Mouse (Mus musculus) cerebellum, postnatal 14 days (tissue): ENCODE measurements at regions not wholly inside any gene's neighbourhood (a gene's known extent, or its start where the extent isn't known, plus 50 kb on each side); places are given as distances from the start of the nearest gene placed in this dataset.
A peak's percentile ranks its signal among the peaks of the same experiment; 100 is the strongest.

Source experiments
- DNase-seq, 2 experiments: peaks; one replicate each; pipeline ENCODE4 v3.0.0; 2021; ENCODE audit warnings: mixed read lengths in 2 of 2

DNA sequence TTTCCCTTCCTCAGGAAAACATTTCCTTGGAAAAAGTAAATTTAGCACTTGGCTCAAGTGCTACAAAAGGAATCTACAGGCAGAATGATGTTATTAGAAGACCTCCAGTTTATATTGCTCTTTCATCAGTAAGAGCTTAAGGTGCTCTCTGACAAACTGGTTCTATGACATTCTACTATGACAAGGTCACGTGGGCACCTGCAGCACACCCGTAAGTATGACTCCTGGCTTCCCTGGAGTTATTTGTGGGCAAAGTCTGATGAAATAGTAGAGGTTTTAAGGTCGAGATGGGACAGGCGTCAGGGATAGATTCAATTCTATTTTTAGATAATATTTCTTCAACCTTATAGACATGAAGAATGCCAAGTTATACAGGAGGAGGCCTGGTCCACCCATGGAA is 84.9 kb upstream of the Ccn6 start:
- DNase-seq = no peak

DNA sequence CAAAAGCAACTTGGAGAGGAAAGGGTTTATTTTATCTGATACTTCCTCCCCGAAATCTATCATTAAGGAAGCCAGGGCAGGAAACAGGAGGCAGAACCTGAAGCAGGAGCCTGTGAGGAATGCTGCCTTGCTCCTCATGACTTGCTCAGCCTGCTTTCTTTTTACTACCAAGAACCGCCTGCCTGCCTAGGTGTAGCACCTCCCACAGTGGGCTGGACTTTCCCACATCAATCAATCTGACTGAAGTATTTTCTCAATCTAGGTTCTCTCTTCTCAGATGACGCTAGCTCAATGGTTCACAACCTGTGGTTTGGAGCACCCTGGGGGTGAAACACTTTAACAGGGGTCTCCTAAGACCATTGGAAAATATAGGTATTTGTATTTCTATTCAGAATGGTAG is 83.4 kb upstream of the Ccn6 start:
- no peak for DNase-seq

DNA sequence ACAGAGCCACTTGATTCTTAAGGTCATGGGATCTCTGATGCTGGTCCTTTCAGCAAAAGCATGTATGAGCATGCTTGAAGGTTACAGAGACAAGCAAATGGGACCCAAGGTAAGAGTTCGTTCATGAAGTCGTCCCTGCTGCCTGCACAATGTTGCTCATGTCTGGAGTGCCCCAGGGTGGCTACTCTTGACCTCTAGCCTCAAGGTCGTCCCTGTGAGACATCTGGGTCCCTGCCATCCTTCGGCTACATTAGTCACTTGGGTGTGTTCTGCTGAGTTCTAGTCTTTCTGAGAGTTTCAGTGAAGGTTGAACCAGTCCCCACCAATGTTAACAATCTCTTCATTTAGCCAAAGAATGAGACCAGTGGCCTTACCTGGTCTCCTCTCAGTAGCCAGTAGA is 81.5 kb upstream of the Ccn6 start:
- no peak for DNase-seq

DNA sequence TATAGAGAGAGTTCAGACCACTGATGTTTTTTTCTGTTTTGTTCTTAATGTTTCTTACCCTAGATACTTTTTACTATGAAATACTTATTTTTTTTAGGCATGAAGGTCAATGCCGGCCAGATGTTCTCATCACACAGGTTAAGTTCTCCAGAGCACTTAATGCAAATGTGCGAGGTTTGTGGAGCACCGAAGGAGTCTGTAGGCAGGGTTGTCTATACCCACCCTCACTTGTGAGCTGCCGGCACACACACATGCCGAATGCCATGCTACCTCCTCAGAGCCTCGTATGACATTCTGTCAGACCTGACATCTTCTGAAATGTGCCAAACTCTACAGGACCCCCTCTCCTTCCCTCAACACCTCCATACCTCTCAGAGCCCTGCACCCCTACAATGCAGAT is 80.5 kb upstream of the Ccn6 start:
- DNase-seq = no peak

DNA sequence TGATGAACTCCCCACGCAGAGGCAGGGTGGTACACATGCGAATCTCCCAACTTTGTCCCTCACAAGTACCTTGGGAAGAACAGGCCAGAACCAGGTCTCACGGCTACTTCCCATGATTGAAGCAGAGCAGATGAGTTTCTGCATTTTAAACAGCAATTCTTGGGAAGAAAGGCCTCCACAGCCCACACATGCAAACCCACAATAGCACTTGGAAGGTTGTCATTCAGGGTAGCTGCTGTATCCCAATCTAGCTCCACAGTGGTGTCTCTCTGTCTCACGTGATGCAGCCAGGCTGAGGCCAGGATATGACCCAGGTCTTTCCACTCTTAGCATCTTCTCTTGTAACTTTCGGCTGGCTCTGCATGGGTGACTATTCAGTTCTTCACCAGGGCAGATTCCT is 78.8 kb upstream of the Ccn6 start:
- DNase-seq = no peak

DNA sequence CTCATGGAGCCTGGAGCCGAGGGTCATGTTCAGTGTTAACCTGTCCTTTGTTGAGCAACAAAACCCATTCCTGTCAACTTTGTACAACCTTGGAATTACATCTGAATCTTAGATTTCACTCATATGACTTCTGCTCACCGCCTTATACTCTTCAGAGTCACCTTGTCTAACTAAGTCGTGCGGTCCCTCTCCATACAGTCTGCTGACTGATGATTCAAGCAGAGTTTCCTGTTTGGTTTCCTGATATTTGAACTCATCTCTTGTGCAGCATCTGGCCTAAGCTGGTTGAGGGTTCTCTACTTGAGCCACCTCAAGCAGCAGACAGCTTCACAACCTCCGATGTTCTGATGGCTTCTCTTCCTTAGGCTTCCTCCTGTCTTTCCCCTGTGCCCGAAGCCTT is 78.3 kb upstream of the Ccn6 start:
- DNase-seq = no peak

DNA sequence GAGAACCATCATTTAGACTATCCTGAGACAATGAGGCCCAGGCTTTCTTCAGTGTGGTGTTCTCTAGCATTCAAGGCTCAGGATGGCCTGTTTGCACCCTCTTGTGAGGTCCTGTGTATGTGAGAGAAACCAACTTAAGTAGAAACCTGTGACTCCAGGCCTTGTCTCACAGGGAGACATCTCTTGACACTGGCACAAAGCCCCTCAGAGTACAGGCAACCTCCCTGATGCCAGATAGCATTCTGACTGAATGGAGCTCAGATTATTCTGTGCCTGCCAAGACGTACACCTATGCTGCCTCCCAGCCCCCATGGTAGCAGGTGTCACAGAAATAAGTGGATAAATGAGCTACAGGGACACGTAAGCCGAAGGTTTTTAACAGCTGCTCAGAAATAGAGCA is 77.9 kb upstream of the Ccn6 start:
- peak in 1 of 2 experiments; percentile 12 for DNase-seq

DNA sequence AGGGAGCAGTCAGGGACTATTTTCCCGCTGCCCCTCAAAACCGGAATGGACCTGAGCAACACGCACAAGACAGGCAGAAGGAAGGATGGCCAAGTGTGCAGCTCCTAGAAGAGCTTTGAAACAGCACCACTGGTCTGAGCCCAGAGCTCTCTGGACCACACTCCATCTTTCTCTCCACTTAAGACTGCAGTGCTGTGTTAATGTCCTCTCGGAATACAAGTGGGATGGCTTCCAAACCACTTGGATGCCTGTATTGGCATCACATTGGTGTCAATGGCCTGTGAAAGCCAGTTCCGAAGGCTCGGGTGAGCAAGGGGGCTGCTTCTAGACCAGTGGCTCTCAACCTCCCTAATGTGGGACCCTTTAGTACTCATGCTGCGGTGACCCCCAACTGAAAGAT is 77.4 kb upstream of the Ccn6 start:
- DNase-seq = peak; percentile 25 to 42

DNA sequence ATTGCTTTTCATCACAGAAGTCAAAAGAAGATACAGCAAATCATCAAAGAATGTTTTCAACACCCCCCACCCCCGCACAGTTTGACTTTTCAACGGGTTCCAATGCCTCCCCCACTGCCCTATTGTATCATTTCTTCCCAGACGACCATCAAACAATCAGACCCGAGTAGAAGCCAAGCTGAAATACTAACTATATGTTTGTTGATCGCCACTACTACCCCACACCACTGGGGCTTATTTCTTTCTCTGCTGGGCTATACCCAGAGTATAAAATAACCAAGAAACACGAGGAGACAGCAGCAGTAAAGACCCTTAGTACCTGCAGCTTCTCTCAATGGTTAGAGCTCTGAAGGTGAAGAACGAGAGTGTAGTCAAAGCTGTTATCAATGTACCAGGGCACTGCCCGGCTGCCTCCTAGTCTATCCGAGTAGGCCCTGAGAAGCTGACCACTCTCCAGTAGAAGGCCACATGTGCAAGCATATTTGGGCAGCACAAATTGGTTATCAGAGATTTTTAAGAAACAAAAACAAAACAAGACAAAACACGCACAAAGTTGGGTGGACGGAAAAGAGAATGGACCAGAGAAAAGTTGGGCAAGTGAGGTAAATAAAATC is 76.7 kb upstream of the Ccn6 start:
- peak in 1 of 2 experiments; percentile 11 for DNase-seq

DNA sequence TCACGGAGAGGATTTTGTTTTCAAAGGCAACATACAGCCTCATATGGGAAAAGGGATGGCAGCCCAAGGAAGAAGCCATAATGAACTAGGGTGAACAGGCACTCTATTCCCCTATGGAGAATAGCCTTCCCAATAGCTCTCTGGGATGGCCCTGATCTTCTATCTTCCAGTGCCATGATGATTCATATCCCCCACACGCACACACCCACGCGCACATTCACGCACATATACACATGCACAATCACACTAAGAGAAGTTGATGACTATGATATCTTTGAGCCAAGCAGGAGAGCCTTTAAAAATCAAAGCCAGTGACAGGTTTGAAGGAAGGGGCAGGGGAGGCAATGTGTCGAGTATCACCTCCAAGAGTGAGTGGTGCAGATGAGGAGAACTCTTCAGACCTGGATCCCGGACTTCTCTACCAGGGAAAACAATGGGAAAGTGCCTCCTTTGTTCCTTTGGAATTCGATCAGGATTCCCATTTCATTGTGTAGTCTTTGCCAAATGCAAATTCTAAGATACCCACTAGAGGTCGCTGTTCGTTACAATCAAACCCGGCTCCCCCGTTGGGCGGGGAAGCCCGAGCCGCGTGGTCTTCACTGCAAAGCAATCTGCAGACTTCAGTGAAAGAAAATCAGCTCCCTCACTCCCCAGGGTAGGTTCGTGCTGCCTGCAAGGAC is 76.0 kb upstream of the Ccn6 start:
- DNase-seq = peak; percentile 93

DNA sequence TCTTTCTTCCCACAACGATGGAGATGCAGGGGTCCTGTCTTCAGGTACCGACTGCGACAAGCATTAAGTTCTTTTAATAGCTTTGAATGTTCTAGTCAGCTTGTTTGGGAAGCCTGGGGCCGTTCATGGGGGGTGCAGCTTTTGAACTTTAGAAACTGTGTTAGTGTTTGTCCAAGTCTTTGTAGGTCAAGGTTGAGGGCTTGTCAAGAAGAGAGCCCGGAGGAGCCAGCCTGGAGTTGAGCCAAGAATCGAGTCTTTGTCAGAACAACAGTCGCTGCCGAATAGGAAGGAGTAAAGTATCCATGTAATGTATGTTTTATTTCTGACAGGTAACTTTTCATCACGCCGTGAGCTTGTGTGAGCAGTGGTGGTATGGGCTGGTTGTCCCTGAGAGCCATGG is 75.0 kb upstream of the Ccn6 start:
- peak; percentile 21 to 43 for DNase-seq

DNA sequence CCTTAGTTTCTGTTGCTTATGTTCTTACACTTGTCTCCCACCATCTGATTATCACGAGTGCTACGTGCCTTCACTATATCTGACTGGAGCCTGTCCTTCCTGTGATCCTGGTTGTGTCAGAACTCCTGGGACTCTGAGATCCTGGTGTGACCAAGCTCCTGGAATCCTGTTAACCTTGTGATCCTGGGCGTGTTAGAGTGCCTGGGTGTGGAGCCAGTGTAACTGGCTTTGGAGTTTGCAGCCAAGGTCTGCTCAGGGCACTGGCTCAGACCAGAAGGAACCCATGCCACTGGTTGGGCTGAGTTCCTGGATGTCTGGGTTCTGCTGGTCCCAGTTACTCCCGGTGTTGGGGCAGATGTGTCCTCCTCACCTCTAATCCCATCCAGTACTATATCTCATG is 74.0 kb upstream of the Ccn6 start:
- DNase-seq = no peak

DNA sequence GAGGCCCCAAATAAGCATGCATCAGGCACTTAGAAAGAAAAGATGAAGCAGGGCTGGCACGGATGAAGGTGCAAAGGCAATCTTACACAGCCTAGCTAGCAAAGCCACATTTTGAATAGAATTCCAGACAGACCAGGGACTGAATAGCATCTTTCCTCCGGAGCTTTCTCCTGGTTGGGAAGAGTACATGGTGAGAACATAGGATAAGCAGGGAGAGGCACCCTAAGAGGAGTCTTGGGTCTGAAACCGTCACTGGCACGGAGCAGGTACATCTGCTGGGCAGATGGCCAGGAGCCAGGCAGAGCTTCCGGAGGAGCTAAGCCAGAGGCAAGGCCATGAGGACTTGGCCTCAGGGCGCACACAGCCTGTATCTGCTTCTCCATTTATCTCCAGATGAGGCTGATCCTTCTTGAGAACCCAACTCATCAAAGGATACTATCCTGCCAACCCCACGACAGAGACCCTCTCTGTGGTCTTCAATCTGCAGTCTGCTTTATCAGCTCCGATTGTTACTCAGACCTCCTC is 70.4 kb upstream of the Ccn6 start:
- DNase-seq = peak; percentile 20 to 26

DNA sequence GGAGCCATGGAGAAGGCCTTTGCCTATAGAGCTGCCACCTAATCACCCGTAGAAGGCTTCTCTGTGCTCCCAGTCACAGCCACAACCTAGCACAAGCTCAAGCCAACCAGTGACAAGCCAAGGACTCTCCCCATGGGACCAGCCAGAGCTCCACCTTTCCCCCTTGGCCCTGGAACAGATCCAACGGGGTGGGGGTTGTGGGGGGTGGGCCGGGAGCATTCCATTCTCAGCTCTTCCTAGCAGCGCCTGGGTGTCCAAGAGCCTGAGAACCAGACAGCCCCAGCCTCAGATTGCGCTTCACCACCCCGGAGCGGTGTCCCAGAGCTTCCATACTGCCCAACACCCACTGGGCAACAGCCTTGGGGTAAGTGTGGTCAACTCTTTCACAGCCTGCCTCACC is 69.6 kb upstream of the Ccn6 start:
- no peak for DNase-seq

DNA sequence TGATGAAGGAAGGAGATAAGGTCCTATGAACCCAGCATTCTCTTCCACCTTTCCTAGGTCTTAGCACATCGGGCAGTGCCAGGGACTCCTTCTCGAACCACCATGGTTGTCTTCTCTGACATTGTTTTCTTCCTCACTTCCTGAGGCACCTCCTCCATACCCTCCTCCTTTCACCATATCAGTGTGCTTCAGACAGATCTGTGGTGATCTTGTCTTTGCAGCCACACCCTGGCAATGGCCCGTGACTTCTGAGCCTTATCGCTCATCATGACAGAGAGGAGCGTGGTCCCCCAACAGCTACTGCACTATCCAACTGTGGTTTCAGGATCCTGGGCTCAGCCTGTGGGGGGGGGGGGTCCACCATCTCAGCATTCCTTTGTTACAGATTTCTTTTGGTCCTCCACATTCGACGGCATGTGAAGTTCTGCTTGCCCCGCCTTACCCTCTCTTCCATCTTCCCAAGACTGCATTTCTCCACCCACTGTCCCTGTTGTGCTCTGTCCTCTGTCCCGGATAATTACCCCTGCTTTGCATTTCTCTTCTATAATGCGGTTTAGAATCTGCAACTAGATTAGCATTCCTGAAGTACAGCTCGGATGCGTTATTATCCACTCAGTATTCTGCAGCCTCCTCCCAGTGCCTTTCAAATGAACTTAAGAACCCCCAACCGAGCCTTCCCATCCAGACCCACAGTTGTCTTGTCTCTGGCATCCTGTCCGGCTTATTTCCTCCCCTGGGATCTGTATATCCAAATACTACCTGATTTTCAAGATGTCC is 67.2 kb upstream of the Ccn6 start:
- DNase-seq = no peak

DNA sequence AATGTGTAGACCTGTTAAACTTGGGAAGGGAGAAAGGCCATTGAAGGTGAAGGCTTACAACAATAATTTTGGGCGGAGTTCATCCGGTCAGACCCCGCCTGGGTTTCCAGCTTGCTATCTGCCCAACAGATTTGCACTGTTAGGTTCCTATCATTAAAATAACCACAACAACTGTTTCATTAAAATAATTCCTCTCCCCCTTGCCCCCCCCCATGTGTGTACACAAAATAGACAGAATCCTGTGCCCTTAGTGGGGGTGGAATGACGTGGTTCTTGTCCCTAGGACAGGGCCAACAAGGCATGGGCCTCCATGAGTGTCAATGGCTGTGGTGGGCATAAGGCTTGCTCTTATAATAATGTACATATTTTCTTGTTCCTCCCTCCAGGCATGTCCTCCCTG is 65.6 kb upstream of the Ccn6 start:
- DNase-seq = no peak

DNA sequence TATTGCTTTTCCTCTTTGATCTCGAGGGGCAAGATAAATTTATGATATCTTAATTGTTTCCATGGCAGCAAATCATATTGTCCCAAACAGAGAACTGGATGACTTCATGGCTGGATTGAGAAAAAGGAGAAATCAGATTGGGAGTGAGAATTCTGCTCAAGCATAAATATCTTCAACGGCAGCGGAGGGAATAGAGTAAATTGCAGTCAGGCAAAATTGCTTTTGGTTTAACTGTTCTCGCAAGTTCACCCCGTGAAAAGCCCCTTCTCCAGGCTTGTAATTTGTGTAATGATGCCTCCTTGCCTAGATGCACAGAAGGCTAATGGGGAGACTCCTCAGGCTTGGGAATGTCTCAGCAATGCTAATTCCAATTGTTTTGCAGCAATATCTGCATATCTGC is 64.4 kb upstream of the Ccn6 start:
- no peak for DNase-seq

DNA sequence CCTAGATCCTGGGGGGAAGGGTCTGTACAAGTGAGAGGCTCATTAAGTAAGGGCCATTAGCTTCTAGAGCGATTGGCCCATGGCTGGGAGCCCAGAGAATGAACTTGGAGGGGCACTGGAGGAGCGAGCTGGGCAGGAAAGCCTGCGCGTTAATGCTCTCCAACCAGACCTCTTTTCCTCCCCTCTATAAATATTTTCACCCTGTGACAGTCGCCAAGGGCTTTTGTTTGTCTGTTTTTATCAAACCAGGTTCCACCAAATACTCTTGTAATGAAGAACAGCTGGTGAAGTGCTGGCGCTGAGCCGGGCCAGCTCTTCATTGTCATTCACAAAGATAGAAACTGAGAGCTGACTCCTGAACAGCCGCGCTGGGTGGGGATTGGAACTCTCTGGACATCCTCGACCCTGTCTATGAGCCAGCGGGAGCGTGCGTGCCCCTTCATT is 63.9 kb upstream of the Ccn6 start:
- DNase-seq = peak; percentile 15 to 27

DNA sequence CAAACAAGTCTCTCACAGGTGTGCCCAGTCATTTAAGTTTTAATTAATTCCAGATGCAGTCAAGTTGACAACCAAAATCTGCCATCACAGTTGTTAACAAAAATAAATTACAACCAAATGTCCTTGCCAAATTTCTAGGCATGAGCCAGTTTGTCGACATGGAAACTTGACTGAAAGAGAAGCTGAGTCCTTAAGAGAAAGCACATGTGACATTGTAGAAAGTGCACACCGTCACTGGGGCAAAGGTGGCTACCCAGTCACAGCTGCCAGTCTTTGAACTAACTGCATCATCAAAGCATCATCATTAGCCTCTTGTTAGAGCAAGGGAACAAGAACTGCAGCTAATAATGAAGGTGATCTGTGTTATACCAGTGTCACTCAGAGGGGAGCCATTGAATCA is 62.9 kb upstream of the Ccn6 start:
- DNase-seq = no peak

DNA sequence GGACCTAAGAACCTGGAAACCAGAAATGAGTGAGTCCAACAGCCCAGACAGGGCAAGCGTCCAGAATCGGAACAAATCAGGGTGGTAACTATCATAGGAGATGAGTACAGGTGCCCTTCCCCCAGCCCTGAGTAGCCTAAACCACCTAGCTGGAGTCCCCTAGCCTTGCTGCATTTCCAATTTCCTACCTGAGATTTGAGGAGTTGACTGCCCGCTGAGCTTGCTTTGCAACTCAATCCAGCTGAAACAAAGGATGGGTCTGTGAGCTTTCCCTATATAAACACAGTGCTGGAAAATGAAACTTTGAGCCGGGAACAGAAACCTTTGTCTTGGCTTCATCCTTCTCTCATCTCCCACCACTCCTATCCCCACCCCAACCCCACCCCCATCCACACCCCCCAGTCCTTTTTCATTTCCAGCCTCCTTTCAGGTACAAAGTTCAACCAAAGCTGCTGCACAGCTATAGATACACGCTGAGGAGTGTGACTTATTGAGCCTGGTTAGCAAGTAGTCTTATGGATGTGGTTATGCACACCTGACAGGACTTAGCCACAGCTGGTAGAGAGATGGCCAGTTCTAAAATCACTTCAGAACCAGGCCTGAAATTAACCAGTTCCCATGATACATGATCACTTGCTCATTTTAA is 61.0 kb upstream of the Ccn6 start:
- DNase-seq = no peak

DNA sequence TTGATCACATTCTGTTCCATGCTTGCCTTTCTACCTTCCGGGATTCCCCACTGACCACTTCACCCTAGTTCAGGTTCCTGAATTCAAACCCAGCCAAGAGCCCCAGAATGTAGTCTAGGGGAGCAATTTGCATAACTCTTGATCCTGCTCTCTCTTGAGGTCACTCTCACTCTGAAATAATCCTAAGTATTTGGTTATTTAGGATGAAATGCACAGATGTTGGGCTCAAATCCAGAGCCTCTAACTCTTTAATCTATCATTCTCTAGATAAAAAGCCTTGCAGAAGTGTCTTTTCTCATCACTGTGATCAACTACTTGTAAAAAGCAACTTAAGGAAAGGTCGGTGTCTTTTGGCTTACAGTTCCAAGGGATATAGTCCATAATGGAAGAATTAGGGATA is 57.4 kb upstream of the Ccn6 start:
- no peak for DNase-seq

DNA sequence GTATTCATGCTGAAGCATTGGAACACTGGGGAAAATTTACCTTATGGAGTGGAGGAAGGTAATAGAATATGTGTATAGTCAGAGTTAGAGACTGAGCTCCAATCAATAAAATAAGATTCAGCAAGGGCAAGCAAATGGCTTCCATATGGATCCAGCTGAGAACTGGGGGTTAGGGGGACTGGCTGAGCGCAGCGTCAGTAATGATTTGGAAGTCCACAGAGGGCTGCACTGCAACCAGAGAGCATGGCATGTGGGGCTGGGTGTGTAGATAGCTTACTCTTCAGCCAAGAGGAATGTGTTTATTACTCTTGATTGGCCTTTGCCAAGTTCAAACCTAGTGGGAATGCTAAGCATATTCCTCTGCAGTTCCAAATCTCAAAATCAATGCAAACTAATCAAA is 55.8 kb upstream of the Ccn6 start:
- DNase-seq = no peak

DNA sequence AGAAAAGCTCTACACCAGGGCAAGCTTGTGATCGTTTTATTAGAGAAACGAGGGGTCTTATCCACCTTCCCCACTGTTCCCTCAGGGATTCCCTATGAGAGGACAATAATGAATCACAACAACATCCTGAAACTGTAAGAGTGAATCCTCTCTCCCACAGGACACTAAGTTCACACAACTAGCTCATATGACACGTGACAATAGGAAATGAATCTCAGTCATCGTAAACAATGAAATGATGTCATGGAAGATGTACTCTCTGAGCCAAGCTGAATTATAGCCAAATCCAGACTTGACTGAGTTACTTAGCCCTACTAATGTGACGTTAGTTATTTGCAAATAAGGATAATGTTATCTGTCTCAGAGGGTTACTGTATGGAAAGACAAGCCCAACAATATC is 54.6 kb upstream of the Ccn6 start:
- no peak for DNase-seq
